Mouse (Mus musculus) spleen, postnatal 4 days (tissue): ENCODE results near the gene Stard13.

Experiments used
- DNase-seq, 2 experiments: peaks; one replicate each; pipeline ENCODE4 v3.0.0; 2022; ENCODE audit warnings: low spot score in 2 of 2

Stard13 gene

GRCm38 (mm10) chr5:151228367-151229005, 5.2 kb downstream of the Stard13 start:
- no peak for DNase-seq

GRCm38 (mm10) chr5:151223696-151224366, 9.8 kb downstream of the Stard13 start:
- DNase-seq: no peak

GRCm38 (mm10) chr5:151222791-151223190, 10.8 kb downstream of the Stard13 start:
- no peak for DNase-seq

- DNase-seq: no peak
These were observed 14.9 kb downstream of the Stard13 start for GRCm38 (mm10) chr5:151218689-151219115.

GRCm38 (mm10) chr5:151213097-151213496, 20.5 kb downstream of the Stard13 start:
- no peak for DNase-seq

GRCm38 (mm10) chr5:151210869-151211268, 22.8 kb downstream of the Stard13 start:
- no peak for DNase-seq

GRCm38 (mm10) chr5:151210060-151210459, 23.6 kb downstream of the Stard13 start:
- DNase-seq: no peak

- no peak for DNase-seq
These were observed 28.6 kb downstream of the Stard13 start for GRCm38 (mm10) chr5:151205017-151205416.

GRCm38 (mm10) chr5:151202925-151203324, 30.7 kb downstream of the Stard13 start:
- DNase-seq: no peak

- no peak for DNase-seq
These were observed 32.4 kb downstream of the Stard13 start for GRCm38 (mm10) chr5:151201220-151201619.

GRCm38 (mm10) chr5:151199235-151199634, 34.4 kb downstream of the Stard13 start:
- no peak for DNase-seq

GRCm38 (mm10) chr5:151196603-151197272, 36.9 kb downstream of the Stard13 start:
- no peak for DNase-seq

GRCm38 (mm10) chr5:151193885-151194520, 39.6 kb downstream of the Stard13 start:
- no peak for DNase-seq

- no peak for DNase-seq
These were observed 41.4 kb downstream of the Stard13 start for GRCm38 (mm10) chr5:151192266-151192665.

GRCm38 (mm10) chr5:151190764-151191163, 42.9 kb downstream of the Stard13 start:
- DNase-seq: no peak

- no peak for DNase-seq
These were observed 43.8 kb downstream of the Stard13 start for GRCm38 (mm10) chr5:151189789-151190378.

GRCm38 (mm10) chr5:151189321-151189720, 44.3 kb downstream of the Stard13 start:
- DNase-seq: no peak

GRCm38 (mm10) chr5:151188659-151189058, 45.0 kb downstream of the Stard13 start:
- no peak for DNase-seq

GRCm38 (mm10) chr5:151187336-151187735, 46.3 kb downstream of the Stard13 start:
- DNase-seq: no peak

- no peak for DNase-seq
These were observed 48.3 kb downstream of the Stard13 start for GRCm38 (mm10) chr5:151185286-151185856.

- no peak for DNase-seq
These were observed 49.9 kb downstream of the Stard13 start for GRCm38 (mm10) chr5:151183656-151184240.
